Mouse (Mus musculus) E14TG2a.4 (cell line): ENCODE results near the gene Hoxb3.

Experiments
- CTCF ChIP-seq: conservative IDR thresholded peaks from 2 replicates; pipeline ENCODE4 v1.5.1; 2014; ENCODE audit warnings: low read length
- NANOG ChIP-seq: IDR thresholded peaks from 2 replicates; pipeline ENCODE4 v1.6.1; 2014; ENCODE audit warnings: borderline replicate concordance, low read length, mixed read lengths

DNA sequence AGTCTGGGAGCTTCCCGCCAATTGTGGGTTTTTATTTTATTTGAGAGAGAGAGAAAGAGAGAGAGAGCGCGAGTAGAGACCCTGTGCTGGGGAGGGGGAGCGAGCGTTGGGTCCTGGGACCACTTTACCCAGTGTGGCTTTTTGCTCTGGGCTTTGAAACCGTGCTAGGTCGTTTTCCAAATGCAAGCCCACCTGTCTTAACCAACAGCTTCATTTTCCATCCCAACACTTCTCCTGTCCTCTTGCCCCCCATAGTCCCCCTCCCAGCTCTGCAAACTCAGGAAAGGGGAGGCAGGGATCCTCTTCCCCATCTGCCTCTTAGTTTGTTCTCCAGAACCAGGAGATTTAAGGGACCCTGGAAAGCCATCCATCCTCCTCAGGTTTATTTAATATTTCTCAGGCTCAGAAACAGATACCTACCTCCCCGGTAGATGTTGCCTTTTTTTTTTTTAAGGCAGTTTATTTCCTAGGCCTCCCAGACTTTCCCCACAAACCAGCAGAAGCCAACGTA, 31.7 kb downstream of the Hoxb3 start:
- TF ChIP-seq CTCF = no peak
- no peak for TF ChIP-seq NANOG
